Mouse (Mus musculus) erythroblast, adult 5-6 weeks (primary cell): ENCODE measurements around the gene Olfr1311. TPM values are rescaled to one million over a fixed set of nuclear protein-coding genes. Genes with fewer than 3 reads are reported as not detected.
"Not testable (repeated sequence)": the region's sequence is repeated elsewhere in the genome, so short reads cannot be mapped to it uniquely, and the experiment has no call there.

Source experiments
- ATAC-seq: replicated peaks from 2 replicates; pipeline ENCODE4 v1.8.0; 2016; ENCODE audit warnings: moderate number of reproducible peaks, mild to moderate bottlenecking, moderate TSS enrichment, inconsistent platforms; ENCODE audit not compliant: poor library complexity, low FRiP score, severe bottlenecking
- total RNA-seq, 2 experiments: library from RNA; stranded (forward) in 1 of 2; stranded (reverse) in 1 of 2; fragments of 150-400 nt in 1 of 2; fragments of 200-764, 138-1000 nt in 1 of 2; gene quantifications; 2 replicates each; pipeline versions ENCODE4 v1.2.3 to v1.2.4; 2015 to 2017; ENCODE audit warnings: low replicate concordance in 2 of 2

Olfr1311 gene
- total RNA-seq (2015; ENCODE audit: low replicate concordance) (not detected in 2 replicates), total RNA-seq (2017; ENCODE audit: low replicate concordance) (not detected in 2 replicates)

DNA sequence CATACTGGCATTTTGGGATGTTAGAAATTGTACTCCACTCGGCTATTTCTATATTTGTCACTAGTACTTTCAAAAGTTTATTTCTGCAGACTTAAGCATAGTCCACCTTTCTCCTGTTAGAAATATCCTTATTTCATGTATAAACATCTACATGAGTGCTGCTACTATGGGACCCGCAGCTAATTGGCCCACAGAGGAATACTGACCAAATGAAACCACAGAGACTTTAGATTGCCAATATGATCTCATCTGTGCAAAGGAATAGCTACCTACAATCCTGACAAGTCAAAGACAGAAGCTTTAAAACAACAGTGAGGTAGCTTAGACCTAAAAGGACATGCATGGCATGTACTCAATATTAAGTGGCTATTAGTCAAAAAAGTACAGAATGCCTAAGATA is at the start of gene Olfr1311:
Gene Olfr1311 (minus strand): TSS at position 101 of the 400 bp plus-strand sequence.
- ATAC-seq: no peak

DNA sequence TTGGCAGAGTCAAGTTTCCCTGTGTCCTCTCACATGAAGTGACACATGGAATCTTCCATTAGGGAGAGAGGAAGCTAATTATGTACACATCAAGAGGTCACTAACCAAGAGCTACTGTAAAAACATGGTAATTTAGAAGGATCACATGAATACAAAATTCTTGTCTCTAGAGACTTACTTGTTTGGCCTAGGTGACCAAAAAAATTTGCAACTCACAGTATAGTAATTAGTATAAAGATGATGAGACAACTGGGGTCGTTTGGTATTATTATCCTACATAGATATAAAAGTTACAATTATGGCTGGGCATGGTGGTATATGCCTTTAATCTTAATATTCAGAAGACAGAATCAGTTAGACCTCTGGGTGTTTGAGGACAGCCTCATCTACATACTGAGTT is 25.9 kb upstream of the Olfr1311 start, which contains the start of gene Olfr1312:
Gene Olfr1312 (minus strand): TSS at position 101 of the 400 bp plus-strand sequence.
- ATAC-seq: no peak

- not testable (repeated sequence) for ATAC-seq
Measured at GRCm38 (mm10) chr2:112026971-112027370, 2.8 kb upstream of the Olfr1311 start.

DNA sequence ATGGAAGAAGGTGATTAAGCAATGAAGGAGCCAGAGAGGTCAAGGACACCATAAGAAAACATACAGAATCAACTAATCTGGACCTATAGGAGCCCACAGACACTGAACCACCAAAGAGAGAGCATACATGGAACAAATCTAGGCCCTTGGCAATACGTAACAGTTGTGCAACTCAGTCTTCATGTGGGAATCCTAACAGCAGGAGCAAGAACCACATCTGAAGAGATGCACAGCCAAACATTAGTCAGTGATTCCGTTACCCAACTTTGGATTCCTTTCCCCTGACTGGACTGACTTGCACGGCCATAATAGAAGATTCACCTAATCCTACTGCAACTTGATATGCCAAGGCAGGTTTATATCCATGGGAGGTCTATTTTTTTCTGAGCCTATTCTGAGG is 9.3 kb downstream of the Olfr1311 start:
- no peak for ATAC-seq

DNA sequence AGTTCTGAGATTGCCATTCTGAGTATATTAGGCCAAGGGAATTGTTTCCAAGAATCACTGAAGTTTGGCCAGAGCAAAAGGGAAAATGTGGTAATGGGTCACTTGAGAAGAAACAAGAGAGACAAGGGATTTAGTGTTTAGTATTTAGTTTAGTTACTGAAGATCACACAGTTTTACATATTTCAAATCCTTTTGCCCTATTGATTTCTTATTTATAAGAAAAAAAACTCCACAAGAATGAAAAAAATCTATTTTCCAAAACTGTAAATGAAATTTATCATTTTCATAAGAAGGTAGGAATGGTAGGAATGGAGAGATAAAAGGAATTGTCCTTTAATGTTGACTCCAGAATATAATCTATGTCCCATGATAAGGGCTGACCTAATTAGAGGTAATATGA is 11.6 kb downstream of the Olfr1311 start, which contains the start of gene Olfr1310:
Gene Olfr1310 (minus strand): TSS at position 101 of the 400 bp plus-strand sequence.
- no peak for ATAC-seq

DNA sequence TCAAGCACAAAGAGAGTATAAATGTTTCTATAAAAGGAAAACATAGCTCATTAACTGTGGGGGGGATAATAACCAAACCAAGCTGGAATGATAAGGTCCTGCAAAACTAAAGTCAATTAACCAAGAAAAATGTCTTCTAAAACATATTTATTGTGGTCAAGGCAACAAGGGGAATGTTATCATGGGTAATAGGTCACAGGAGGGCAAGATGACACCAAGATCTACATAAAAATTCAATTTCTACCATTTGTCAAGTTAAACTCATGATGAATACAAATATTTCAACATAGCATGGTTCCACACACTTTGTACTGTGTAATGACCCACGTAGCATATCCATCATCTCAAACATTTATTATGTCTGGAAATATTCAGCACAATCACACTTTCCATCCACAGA is 34.0 kb downstream of the Olfr1311 start, which contains the start of gene Olfr1309:
Gene Olfr1309 (minus strand): TSS at position 101 of the 400 bp plus-strand sequence.
- ATAC-seq: no peak

Other genes with a start within 250 kb of the Olfr1311 start
- not detected in 2 replicates for gene Olfr1302, start 247.0 kb downstream of the Olfr1311 start, total RNA-seq (2015; ENCODE audit: low replicate concordance)
- gene Olfr1302, start 247.0 kb downstream of the Olfr1311 start, total RNA-seq (2017; ENCODE audit: low replicate concordance): not detected in 2 replicates
- not detected in 2 replicates for gene Olfr1303, start 204.1 kb downstream of the Olfr1311 start, total RNA-seq (2015; ENCODE audit: low replicate concordance)
- 0.42 TPM in 1 of 2 replicates, not detected in the other for gene Olfr1303, start 204.1 kb downstream of the Olfr1311 start, total RNA-seq (2017; ENCODE audit: low replicate concordance)
- not detected in 2 replicates for gene Olfr1305, start 147.3 kb downstream of the Olfr1311 start, total RNA-seq (2015; ENCODE audit: low replicate concordance)
- gene Olfr1305, start 147.3 kb downstream of the Olfr1311 start, total RNA-seq (2017; ENCODE audit: low replicate concordance): not detected in 2 replicates
- gene Olfr1306, start 108.1 kb downstream of the Olfr1311 start, total RNA-seq (2015; ENCODE audit: low replicate concordance): not detected in 2 replicates
- not detected in 2 replicates for gene Olfr1306, start 108.1 kb downstream of the Olfr1311 start, total RNA-seq (2017; ENCODE audit: low replicate concordance)
- gene Olfr1307, start 75.0 kb downstream of the Olfr1311 start, total RNA-seq (2015; ENCODE audit: low replicate concordance): not detected in 2 replicates
- gene Olfr1307, start 75.0 kb downstream of the Olfr1311 start, total RNA-seq (2017; ENCODE audit: low replicate concordance): 0.14 TPM in 1 of 2 replicates, not detected in the other
- not detected in 2 replicates for gene Olfr1308, start 59.5 kb downstream of the Olfr1311 start, total RNA-seq (2015; ENCODE audit: low replicate concordance)
- not detected in 2 replicates for gene Olfr1308, start 59.5 kb downstream of the Olfr1311 start, total RNA-seq (2017; ENCODE audit: low replicate concordance)
- not detected in 2 replicates for gene Olfr1309, start 34.1 kb downstream of the Olfr1311 start, total RNA-seq (2015; ENCODE audit: low replicate concordance)
- gene Olfr1309, start 34.1 kb downstream of the Olfr1311 start, total RNA-seq (2017; ENCODE audit: low replicate concordance): not detected in 2 replicates
- gene Olfr1310, start 11.7 kb downstream of the Olfr1311 start, total RNA-seq (2015; ENCODE audit: low replicate concordance): not detected in 2 replicates
- gene Olfr1310, start 11.7 kb downstream of the Olfr1311 start, total RNA-seq (2017; ENCODE audit: low replicate concordance): not detected in 2 replicates
- gene Olfr1312, start 25.8 kb upstream of the Olfr1311 start, total RNA-seq (2015; ENCODE audit: low replicate concordance): not detected in 2 replicates
- gene Olfr1312, start 25.8 kb upstream of the Olfr1311 start, total RNA-seq (2017; ENCODE audit: low replicate concordance): not detected in 2 replicates
- gene Olfr1313, start 53.4 kb upstream of the Olfr1311 start, total RNA-seq (2015; ENCODE audit: low replicate concordance): not detected in 2 replicates
- gene Olfr1313, start 53.4 kb upstream of the Olfr1311 start, total RNA-seq (2017; ENCODE audit: low replicate concordance): not detected in 2 replicates
- gene Olfr1314, start 72.4 kb upstream of the Olfr1311 start, total RNA-seq (2015; ENCODE audit: low replicate concordance): not detected in 2 replicates
- gene Olfr1314, start 72.4 kb upstream of the Olfr1311 start, total RNA-seq (2017; ENCODE audit: low replicate concordance): not detected in 2 replicates
- not detected in 2 replicates for gene Olfr1315-ps1, start 91.0 kb upstream of the Olfr1311 start, total RNA-seq (2015; ENCODE audit: low replicate concordance)
- gene Olfr1315-ps1, start 91.0 kb upstream of the Olfr1311 start, total RNA-seq (2017; ENCODE audit: low replicate concordance): not detected in 2 replicates
- not detected in 2 replicates for gene Olfr1316, start 110.6 kb upstream of the Olfr1311 start, total RNA-seq (2015; ENCODE audit: low replicate concordance)
- not detected in 2 replicates for gene Olfr1316, start 110.6 kb upstream of the Olfr1311 start, total RNA-seq (2017; ENCODE audit: low replicate concordance)
- not detected in 2 replicates for gene Olfr1317, start 115.9 kb upstream of the Olfr1311 start, total RNA-seq (2015; ENCODE audit: low replicate concordance)
- not detected in 2 replicates for gene Olfr1317, start 115.9 kb upstream of the Olfr1311 start, total RNA-seq (2017; ENCODE audit: low replicate concordance)
- not detected in 2 replicates for gene Olfr1318, start 129.8 kb upstream of the Olfr1311 start, total RNA-seq (2015; ENCODE audit: low replicate concordance)
- gene Olfr1318, start 129.8 kb upstream of the Olfr1311 start, total RNA-seq (2017; ENCODE audit: low replicate concordance): not detected in 2 replicates
- 5.4 and 8.6 TPM in 2 replicates for gene Lpcat4, start 215.1 kb upstream of the Olfr1311 start, total RNA-seq (2015; ENCODE audit: low replicate concordance)
- gene Lpcat4, start 215.1 kb upstream of the Olfr1311 start, total RNA-seq (2017; ENCODE audit: low replicate concordance): 2.6 and 5.4 TPM in 2 replicates
- not detected in 2 replicates for gene Nutm1, start 234.9 kb upstream of the Olfr1311 start, total RNA-seq (2015; ENCODE audit: low replicate concordance)
- gene Nutm1, start 234.9 kb upstream of the Olfr1311 start, total RNA-seq (2017; ENCODE audit: low replicate concordance): not detected in 2 replicates
- 23.6 and 25.4 TPM in 2 replicates for gene Nop10, start 237.5 kb upstream of the Olfr1311 start, total RNA-seq (2015; ENCODE audit: low replicate concordance)
- gene Nop10, start 237.5 kb upstream of the Olfr1311 start, total RNA-seq (2017; ENCODE audit: low replicate concordance): 28.3 and 33.6 TPM in 2 replicates
- 94.7 and 134 TPM in 2 replicates for gene Slc12a6, start 241.4 kb upstream of the Olfr1311 start, total RNA-seq (2015; ENCODE audit: low replicate concordance)
- gene Slc12a6, start 241.4 kb upstream of the Olfr1311 start, total RNA-seq (2017; ENCODE audit: low replicate concordance): 97.9 and 119 TPM in 2 replicates
- gene Gm21985, start 241.9 kb upstream of the Olfr1311 start, total RNA-seq (2015; ENCODE audit: low replicate concordance): not detected in 2 replicates
- gene Gm21985, start 241.9 kb upstream of the Olfr1311 start, total RNA-seq (2017; ENCODE audit: low replicate concordance): 0.60 and 8.5 TPM in 2 replicates